Mouse (Mus musculus): ENCODE data around the gene Copg2. TPM values are rescaled to one million over a fixed set of nuclear protein-coding genes. Genes with fewer than 3 reads are reported as not detected.
A peak's percentile ranks its signal among the peaks of the same experiment; 100 is the strongest.

Copg2 gene
- polyA plus RNA-seq, 1 experiment: 5.5 TPM

- no peak overlapping the region for H3K27ac ChIP-seq (ENCODE audit: insufficient read depth, low read length)
- DNase-seq (ENCODE audit: low read depth in 1 of 2, low spot score in 2 of 2): no peak
- 57% methylated on average over 13 of the region's 13 CpGs for WGBS
- H3K4me1 ChIP-seq (ENCODE audit: control insufficient read depth, insufficient read depth, insufficient read length): peaks cover 2% of the 10 kb centered on the region; the same call in 1 of the 2 replicates
- TF ChIP-seq CTCF (IDR thresholded peaks at IDR 0.05; ENCODE audit: extremely low read depth, insufficient read depth, insufficient read length, insufficient replicate concordance) (no peak), POLR2A (IDR thresholded peaks at IDR 0.05; ENCODE audit: low read depth, low read length) (no peak)
- H3K36me3 ChIP-seq (ENCODE audit: control insufficient read depth, insufficient read depth, low read length): no peaks in the 10 kb centered on the region
- no peak overlapping the region for H3K4me3 ChIP-seq (ENCODE audit: extremely low read depth, insufficient read depth, insufficient read length)
- H3K27me3 ChIP-seq (ENCODE audit: control insufficient read depth, insufficient read depth, low read length): peaks cover 4% of the 10 kb centered on the region; the same call in 1 of the 2 replicates
These were observed 160.2 kb downstream of the Copg2 start for GRCm38 (mm10) chr6:30736372-30736762.

DNA sequence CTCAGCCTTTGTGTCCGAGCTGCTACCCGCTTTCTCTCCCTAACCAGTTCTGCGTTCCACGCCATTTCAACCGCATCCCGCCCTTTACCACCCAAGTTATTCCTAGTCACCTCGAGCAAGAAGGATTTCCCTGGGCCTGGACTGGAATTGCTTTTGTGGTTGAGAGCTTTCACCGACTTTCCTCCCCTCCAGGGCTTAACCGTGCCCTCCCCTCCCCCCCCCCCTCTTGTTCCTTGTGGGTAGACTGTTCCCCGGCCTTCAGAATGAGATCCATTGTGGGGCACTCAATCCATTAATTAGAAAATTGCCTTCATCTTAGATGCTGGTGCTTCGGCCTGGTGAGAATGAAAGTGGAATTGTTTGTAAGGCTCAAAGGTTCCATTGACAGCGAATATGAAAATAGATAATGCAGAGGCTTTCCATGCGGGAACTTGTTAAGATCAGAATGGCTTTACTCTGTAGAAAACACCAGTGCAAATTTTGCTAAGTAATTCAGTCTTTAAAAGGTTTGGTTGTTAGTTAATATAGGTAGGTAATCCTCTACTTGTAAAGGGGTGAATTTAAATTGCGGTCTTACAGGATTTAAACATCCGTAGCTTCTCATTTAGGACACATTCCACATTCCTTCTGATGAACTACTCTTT lies 160.7 kb downstream of the Copg2 start:
- H3K4me3 ChIP-seq (ENCODE audit: extremely low read depth, insufficient read depth, insufficient read length): peak overlapping the region; percentile 31
- H3K4me1 ChIP-seq (ENCODE audit: control insufficient read depth, insufficient read depth, insufficient read length): peaks cover 2% of the 10 kb centered on the region; the same call in 1 of the 2 replicates
- H3K27me3 ChIP-seq (ENCODE audit: control insufficient read depth, insufficient read depth, low read length): peaks cover 4% of the 10 kb centered on the region; the same call in 1 of the 2 replicates
- TF ChIP-seq POLR2A (IDR thresholded peaks at IDR 0.05; ENCODE audit: low read depth, low read length): no peak
- no peak for TF ChIP-seq CTCF (IDR thresholded peaks at IDR 0.05; ENCODE audit: extremely low read depth, insufficient read depth, insufficient read length, insufficient replicate concordance)
- WGBS: 49% methylated on average over 15 of the region's 15 CpGs
- DNase-seq (ENCODE audit: low read depth in 1 of 2, low spot score in 2 of 2): no peak
- H3K36me3 ChIP-seq (ENCODE audit: control insufficient read depth, insufficient read depth, low read length): no peaks in the 10 kb centered on the region
- H3K27ac ChIP-seq (ENCODE audit: insufficient read depth, low read length): no peak overlapping the region

- 45% methylated on average over 22 of the region's 22 CpGs for WGBS
- peaks cover 2% of the 10 kb centered on the region; the same call in 1 of the 2 replicates for H3K4me1 ChIP-seq (ENCODE audit: control insufficient read depth, insufficient read depth, insufficient read length)
- TF ChIP-seq CTCF (IDR thresholded peaks at IDR 0.05; ENCODE audit: extremely low read depth, insufficient read depth, insufficient read length, insufficient replicate concordance) (no peak), POLR2A (IDR thresholded peaks at IDR 0.05; ENCODE audit: low read depth, low read length) (no peak)
- no peaks in the 10 kb centered on the region for H3K36me3 ChIP-seq (ENCODE audit: control insufficient read depth, insufficient read depth, low read length)
- H3K27ac ChIP-seq (ENCODE audit: insufficient read depth, low read length): no peak overlapping the region
- no peak overlapping the region; the same call in 1 of the 2 replicates for H3K4me3 ChIP-seq (ENCODE audit: extremely low read depth, insufficient read depth, insufficient read length)
- peaks cover 4% of the 10 kb centered on the region; the same call in 1 of the 2 replicates for H3K27me3 ChIP-seq (ENCODE audit: control insufficient read depth, insufficient read depth, low read length)
- no peak for DNase-seq (ENCODE audit: low read depth in 1 of 2, low spot score in 2 of 2)
These were observed 161.4 kb downstream of the Copg2 start for GRCm38 (mm10) chr6:30734988-30735727.

- WGBS: 71% methylated on average over 6 of the region's 6 CpGs
- DNase-seq (ENCODE audit: low read depth in 1 of 2, low spot score in 2 of 2): no peak
- Histone ChIP-seq H3K27me3 (ENCODE audit: control insufficient read depth, insufficient read depth, low read length) (peaks cover 4% of the 10 kb centered on the region; the same call in 1 of the 2 replicates), H3K27ac (ENCODE audit: insufficient read depth, low read length) (no peak overlapping the region), H3K4me1 (ENCODE audit: control insufficient read depth, insufficient read depth, insufficient read length) (peaks cover 2% of the 10 kb centered on the region; the same call in 1 of the 2 replicates), H3K36me3 (ENCODE audit: control insufficient read depth, insufficient read depth, low read length) (no peaks in the 10 kb centered on the region), H3K4me3 (ENCODE audit: extremely low read depth, insufficient read depth, insufficient read length) (no peak overlapping the region)
- TF ChIP-seq POLR2A (IDR thresholded peaks at IDR 0.05; ENCODE audit: low read depth, low read length) (no peak), CTCF (IDR thresholded peaks at IDR 0.05; ENCODE audit: extremely low read depth, insufficient read depth, insufficient read length, insufficient replicate concordance) (no peak)
These were observed 162.1 kb downstream of the Copg2 start for GRCm38 (mm10) chr6:30734465-30734864.

DNA sequence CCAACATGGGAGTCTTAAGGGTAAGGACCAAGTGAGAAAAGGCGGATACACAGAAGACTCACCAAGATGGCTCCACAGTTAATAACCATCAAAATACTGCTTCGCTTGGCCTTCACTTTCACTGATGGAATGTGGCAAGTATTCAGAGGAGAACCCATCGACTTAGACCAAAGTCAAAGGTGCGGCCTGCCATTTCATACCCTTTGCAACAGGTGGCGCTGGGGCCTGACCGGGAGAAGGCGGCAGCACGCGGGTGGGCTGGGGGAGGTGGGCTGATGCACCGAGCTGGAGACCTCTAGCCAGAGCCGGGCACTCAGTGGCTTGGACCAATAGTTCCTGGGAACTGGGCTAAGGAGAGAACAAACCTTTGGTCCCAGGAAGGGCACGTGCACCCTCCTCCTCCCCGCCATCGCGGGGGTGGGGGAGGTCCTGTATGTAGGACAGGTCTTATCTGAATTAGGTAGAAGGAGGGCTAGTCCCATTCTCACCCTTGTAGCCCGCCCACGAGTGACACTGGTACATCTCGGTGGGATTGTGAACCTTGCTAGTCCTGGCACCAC lies 163.9 kb downstream of the Copg2 start:
- H3K27ac ChIP-seq (ENCODE audit: insufficient read depth, low read length): no peak overlapping the region
- H3K27me3 ChIP-seq (ENCODE audit: control insufficient read depth, insufficient read depth, low read length): no peaks in the 10 kb centered on the region; the same call in 1 of the 2 replicates
- 74% methylated on average over 18 of the region's 18 CpGs for WGBS
- H3K4me3 ChIP-seq (ENCODE audit: extremely low read depth, insufficient read depth, insufficient read length): no peak overlapping the region
- no peak for DNase-seq (ENCODE audit: low read depth in 1 of 2, low spot score in 2 of 2)
- no peaks in the 10 kb centered on the region for H3K4me1 ChIP-seq (ENCODE audit: control insufficient read depth, insufficient read depth, insufficient read length)
- no peaks in the 10 kb centered on the region for H3K36me3 ChIP-seq (ENCODE audit: control insufficient read depth, insufficient read depth, low read length)
- TF ChIP-seq CTCF (IDR thresholded peaks at IDR 0.05; ENCODE audit: extremely low read depth, insufficient read depth, insufficient read length, insufficient replicate concordance): no peak
- TF ChIP-seq POLR2A (IDR thresholded peaks at IDR 0.05; ENCODE audit: low read depth, low read length): no peak

GRCm38 (mm10) chr6:30730301-30730971 lies 166.2 kb downstream of the Copg2 start:
- H3K36me3 ChIP-seq (ENCODE audit: control insufficient read depth, insufficient read depth, low read length): no peaks in the 10 kb centered on the region
- no peaks in the 10 kb centered on the region for H3K4me1 ChIP-seq (ENCODE audit: control insufficient read depth, insufficient read depth, insufficient read length)
- H3K4me3 ChIP-seq (ENCODE audit: extremely low read depth, insufficient read depth, insufficient read length): no peak overlapping the region
- no peak for DNase-seq (ENCODE audit: low read depth in 1 of 2, low spot score in 2 of 2)
- no peaks in the 10 kb centered on the region for H3K27me3 ChIP-seq (ENCODE audit: control insufficient read depth, insufficient read depth, low read length)
- 81% methylated on average over 12 of the region's 12 CpGs for WGBS
- TF ChIP-seq CTCF (IDR thresholded peaks at IDR 0.05; ENCODE audit: extremely low read depth, insufficient read depth, insufficient read length, insufficient replicate concordance) (no peak), POLR2A (IDR thresholded peaks at IDR 0.05; ENCODE audit: low read depth, low read length) (no peak)
- H3K27ac ChIP-seq (ENCODE audit: insufficient read depth, low read length): no peak overlapping the region
